Mouse (Mus musculus) adrenal gland, postnatal 0 days (tissue): Measurements from ENCODE around the gene Gm9125. TPM values are rescaled to one million over a fixed set of nuclear protein-coding genes. Genes with fewer than 3 reads are reported as not detected.

Source experiments
- polyA plus RNA-seq: library from polyadenylated mRNA; unstranded; fragments of >200 nt; fragmentation: Nextera tagmentation; extraction: Ambion mirVana; gene quantifications from 2 replicates; pipeline ENCODE4 v1.2.1, GENCODE M21; 2015

Gm9125 gene
- not detected in 2 replicates for polyA plus RNA-seq

GRCm38 (mm10) chr3:94054785-94055184, at the start of gene Gm9125:
TSS of gene Gm9125 (minus strand) at chr3:94054885.

GRCm38 (mm10) chr3:94072544-94072943, 17.9 kb upstream of the Gm9125 start, which contains the start of gene Gm10697:
TSS of gene Gm10697 (minus strand) at chr3:94072644.

Other genes with a start within 250 kb of the Gm9125 start
- not detected in 2 replicates for gene Tdpoz3, start 228.9 kb downstream of the Gm9125 start, polyA plus RNA-seq
- gene Gm9117, start 111.3 kb downstream of the Gm9125 start, polyA plus RNA-seq = not detected in 2 replicates
- not detected in 2 replicates for gene Tdpoz5, start 93.6 kb downstream of the Gm9125 start, polyA plus RNA-seq
- not detected in 2 replicates for gene Gm10697, start 17.8 kb upstream of the Gm9125 start, polyA plus RNA-seq
- not detected in 2 replicates for gene Gm10696, start 123.3 kb upstream of the Gm9125 start, polyA plus RNA-seq
- gene Gm5286, start 141.8 kb upstream of the Gm9125 start, polyA plus RNA-seq = not detected in 2 replicates
- gene Gm4778, start 209.2 kb upstream of the Gm9125 start, polyA plus RNA-seq = not detected in 2 replicates